Mouse (Mus musculus) left cerebral cortex, postnatal 36 days (tissue): ENCODE measurements at regions not wholly inside any gene's neighbourhood (a gene's known extent, or its start where the extent isn't known, plus 50 kb on each side); places are given as distances from the start of the nearest gene placed in this dataset.

Experiments
- DNase-seq, 2 experiments: peaks; one replicate each; pipeline ENCODE4 v3.0.0; 2021 to 2022; ENCODE audit warnings: low spot score in 2 of 2, mixed read lengths in 1 of 2
- intact Hi-C: fragments of 180-260 bp; cut with DNase I; formaldehyde crosslinking; loops from one replicate; pipeline ENCODE4 v1.15.1; 2025

DNA sequence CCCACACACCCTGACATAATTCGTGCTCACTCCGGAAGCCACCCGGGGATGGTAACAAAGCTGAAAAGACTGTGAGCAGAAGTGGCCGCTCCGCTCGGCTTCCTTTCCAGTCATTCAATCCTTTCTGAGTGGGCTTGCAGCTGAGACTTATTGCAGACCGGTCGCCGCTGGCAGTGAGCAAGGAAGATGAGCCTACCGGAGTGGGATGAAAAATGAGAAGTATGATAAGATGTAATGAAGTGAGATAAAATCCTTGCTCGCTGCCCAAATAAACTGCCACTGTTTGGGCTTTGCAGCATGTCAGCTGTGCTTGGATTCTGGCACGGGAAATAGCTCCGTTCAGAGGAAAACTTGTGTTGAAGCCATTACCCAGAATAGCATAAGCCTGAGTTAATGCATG, 82.7 kb upstream of the Lingo2 start:
- DNase-seq: peak; percentile 45 to 49
- intact Hi-C loops: no loop called here
